Mouse (Mus musculus): ENCODE measurements around the gene Etv2. TPM values are rescaled to one million over a fixed set of nuclear protein-coding genes. Genes with fewer than 3 reads are reported as not detected.

The Etv2 gene
- total and polyA plus RNA-seq, 3 experiments, result not detected

- DNase-seq, result peak; percentile 99
Observed at GRCm38 (mm10) chr7:30588676-30589434, 46.8 kb downstream of the Etv2 start, which contains the start of gene Kmt2b. TSS of gene Kmt2b (minus strand) at chr7:30588726.

- DNase-seq, result peak; percentile 73
Observed at GRCm38 (mm10) chr7:30587842-30588667, 47.6 kb downstream of the Etv2 start.

- no peak for DNase-seq
Observed at GRCm38 (mm10) chr7:30586455-30587020, 49.1 kb downstream of the Etv2 start.

GRCm38 (mm10) chr7:30585170-30585569 is 50.5 kb downstream of the Etv2 start:
- no peak for DNase-seq

GRCm38 (mm10) chr7:30584339-30584738 is 51.3 kb downstream of the Etv2 start:
- DNase-seq, result no peak

Small RNA genes lying within 50 kb of the gene (microRNA-seq; reads per million reads assigned to microRNA genes)
- gene Mir3569, result 0.41 to 0.66 reads per million in 2 experiments

Other genes starting within 250 kb of the Etv2 start
Only the 30 nearest of the 33 such genes appear.
- gene Hcst, start 216.0 kb downstream of the Etv2 start, total RNA-seq (2021), result 1 to 10 TPM; 1.2 to 2.0 TPM
- gene Hcst, start 216.0 kb downstream of the Etv2 start, polyA plus RNA-seq (2012; rRNA removed), result 6.3 and 7.9 TPM in 2 replicates
- gene Nfkbid, start 214.1 kb downstream of the Etv2 start, total RNA-seq (2021), result 1 to 10 TPM; 1.1 to 1.3 TPM
- gene Nfkbid, start 214.1 kb downstream of the Etv2 start, polyA plus RNA-seq (2012; rRNA removed), result 3.7 and 4.1 TPM in 2 replicates
- gene Aplp1, start 190.3 kb downstream of the Etv2 start, total RNA-seq (2021), result 10 to 100 TPM; 22.7 to 43.2 TPM
- gene Aplp1, start 190.3 kb downstream of the Etv2 start, polyA plus RNA-seq (2012; rRNA removed), result 37.7 and 54.1 TPM in 2 replicates
- not detected for gene Kirrel2, start 178.2 kb downstream of the Etv2 start, total RNA-seq (2021)
- gene Kirrel2, start 178.2 kb downstream of the Etv2 start, polyA plus RNA-seq (2012; rRNA removed), result not detected in 2 replicates
- gene Nphs1, start 177.5 kb downstream of the Etv2 start, total RNA-seq (2021), result not detected
- not detected in 2 replicates for gene Nphs1, start 177.5 kb downstream of the Etv2 start, polyA plus RNA-seq (2012; rRNA removed)
- under 1 TPM in 1 of 2 experiments, not detected in 1; 0.86 TPM for gene Prodh2, start 142.2 kb downstream of the Etv2 start, total RNA-seq (2021)
- gene Prodh2, start 142.2 kb downstream of the Etv2 start, polyA plus RNA-seq (2012; rRNA removed), result 0.10 TPM in 1 of 2 replicates, not detected in the other
- 1 to 10 TPM; 2.2 to 3.1 TPM for gene Arhgap33, start 100.8 kb downstream of the Etv2 start, total RNA-seq (2021)
- gene Arhgap33, start 100.8 kb downstream of the Etv2 start, polyA plus RNA-seq (2012; rRNA removed), result 20.3 and 23.2 TPM in 2 replicates
- gene Hspb6, start 83.7 kb downstream of the Etv2 start, total RNA-seq (2021), result 10 to 100 TPM; 22.4 to 38.7 TPM
- 96.2 and 110 TPM in 2 replicates for gene Hspb6, start 83.7 kb downstream of the Etv2 start, polyA plus RNA-seq (2012; rRNA removed)
- gene Proser3, start 83.6 kb downstream of the Etv2 start, total RNA-seq (2021), result 1 to 10 TPM; 6.8 to 7.0 TPM
- 10.4 and 10.8 TPM in 2 replicates for gene Proser3, start 83.6 kb downstream of the Etv2 start, polyA plus RNA-seq (2012; rRNA removed)
- gene Lin37, start 76.0 kb downstream of the Etv2 start, total RNA-seq (2021), result 10 to 100 TPM; 43.7 to 71.4 TPM
- gene Lin37, start 76.0 kb downstream of the Etv2 start, polyA plus RNA-seq (2012; rRNA removed), result 47.5 and 53.5 TPM in 2 replicates
- gene U2af1l4, start 72.6 kb downstream of the Etv2 start, total RNA-seq (2021), result 10 to 100 TPM; 73.3 to 92.5 TPM
- 80.1 and 92.3 TPM in 2 replicates for gene U2af1l4, start 72.6 kb downstream of the Etv2 start, polyA plus RNA-seq (2012; rRNA removed)
- 1 to 10 TPM; 3.6 to 4.8 TPM for gene Gm49396, start 72.5 kb downstream of the Etv2 start, total RNA-seq (2021)
- gene Gm49396, start 72.5 kb downstream of the Etv2 start, polyA plus RNA-seq (2012; rRNA removed), result 0.93 and 1.7 TPM in 2 replicates
- gene Psenen, start 72.2 kb downstream of the Etv2 start, total RNA-seq (2021), result 100 to 1,000 TPM; 185 to 190 TPM
- gene Psenen, start 72.2 kb downstream of the Etv2 start, polyA plus RNA-seq (2012; rRNA removed), result 88.6 and 123 TPM in 2 replicates
- 1 to 10 TPM; 3.0 to 3.8 TPM for gene Igflr1, start 70.4 kb downstream of the Etv2 start, total RNA-seq (2021)
- 6.9 and 10.1 TPM in 2 replicates for gene Igflr1, start 70.4 kb downstream of the Etv2 start, polyA plus RNA-seq (2012; rRNA removed)
- 10 to 100 TPM; 28.5 to 41.4 TPM for gene Kmt2b, start 47.1 kb downstream of the Etv2 start, total RNA-seq (2021)
- gene Kmt2b, start 47.1 kb downstream of the Etv2 start, polyA plus RNA-seq (2012; rRNA removed), result 50.2 and 50.4 TPM in 2 replicates
- gene Zbtb32, start 36.9 kb downstream of the Etv2 start, total RNA-seq (2021), result under 1 TPM in 1 of 2 experiments, not detected in 1; 0.46 TPM
- 0.44 and 0.45 TPM in 2 replicates for gene Zbtb32, start 36.9 kb downstream of the Etv2 start, polyA plus RNA-seq (2012; rRNA removed)
- under 1 TPM in 1 of 2 experiments, not detected in 1; 0.21 TPM for gene Upk1a, start 23.0 kb downstream of the Etv2 start, total RNA-seq (2021)
- gene Upk1a, start 23.0 kb downstream of the Etv2 start, polyA plus RNA-seq (2012; rRNA removed), result 1.3 and 1.5 TPM in 2 replicates
- 1,000 to 10,000 TPM; 1,292 to 2,642 TPM for gene Cox6b1, start 9.7 kb downstream of the Etv2 start, total RNA-seq (2021)
- 223 and 275 TPM in 2 replicates for gene Cox6b1, start 9.7 kb downstream of the Etv2 start, polyA plus RNA-seq (2012; rRNA removed)
- gene Rbm42, start 14.5 kb upstream of the Etv2 start, total RNA-seq (2021), result 10 to 100 TPM; 78.0 to 81.9 TPM
- gene Rbm42, start 14.5 kb upstream of the Etv2 start, polyA plus RNA-seq (2012; rRNA removed), result 125 and 139 TPM in 2 replicates
- 10 to 100 TPM in 1 of 2 experiments, 1 to 10 TPM in 1; 6.2 to 10.7 TPM for gene Haus5, start 29.1 kb upstream of the Etv2 start, total RNA-seq (2021)
- gene Haus5, start 29.1 kb upstream of the Etv2 start, polyA plus RNA-seq (2012; rRNA removed), result 6.3 and 6.9 TPM in 2 replicates
- not detected for gene Pmis2, start 35.8 kb upstream of the Etv2 start, total RNA-seq (2021)
- gene Pmis2, start 35.8 kb upstream of the Etv2 start, polyA plus RNA-seq (2012; rRNA removed), result not detected in 2 replicates
- 1 to 10 TPM; 3.5 to 5.7 TPM for gene 2200002J24Rik, start 63.1 kb upstream of the Etv2 start, total RNA-seq (2021)
- gene 2200002J24Rik, start 63.1 kb upstream of the Etv2 start, polyA plus RNA-seq (2012; rRNA removed), result 12.5 and 12.7 TPM in 2 replicates
- 1 to 10 TPM; 2.0 to 3.0 TPM for gene Atp4a, start 76.4 kb upstream of the Etv2 start, total RNA-seq (2021)
- gene Atp4a, start 76.4 kb upstream of the Etv2 start, polyA plus RNA-seq (2012; rRNA removed), result 3.3 and 3.9 TPM in 2 replicates
- 100 to 1,000 TPM; 193 to 234 TPM for gene Tmem147, start 93.7 kb upstream of the Etv2 start, total RNA-seq (2021)
- gene Tmem147, start 93.7 kb upstream of the Etv2 start, polyA plus RNA-seq (2012; rRNA removed), result 333 and 341 TPM in 2 replicates
- not detected for gene Gapdhs, start 107.8 kb upstream of the Etv2 start, total RNA-seq (2021)
- not detected in 2 replicates for gene Gapdhs, start 107.8 kb upstream of the Etv2 start, polyA plus RNA-seq (2012; rRNA removed)
- gene Sbsn, start 115.6 kb upstream of the Etv2 start, total RNA-seq (2021), result 100 to 1,000 TPM; 269 to 540 TPM
- gene Sbsn, start 115.6 kb upstream of the Etv2 start, polyA plus RNA-seq (2012; rRNA removed), result 71.3 and 81.0 TPM in 2 replicates
- 1 to 10 TPM; 3.9 to 5.9 TPM for gene Dmkn, start 127.9 kb upstream of the Etv2 start, total RNA-seq (2021)
- 3.5 and 7.6 TPM in 2 replicates for gene Dmkn, start 127.9 kb upstream of the Etv2 start, polyA plus RNA-seq (2012; rRNA removed)
- gene Krtdap, start 152.0 kb upstream of the Etv2 start, total RNA-seq (2021), result not detected
- gene Krtdap, start 152.0 kb upstream of the Etv2 start, polyA plus RNA-seq (2012; rRNA removed), result not detected in 2 replicates
- gene Ffar2, start 187.9 kb upstream of the Etv2 start, total RNA-seq (2021), result 1 to 10 TPM; 1.5 to 8.9 TPM
- gene Ffar2, start 187.9 kb upstream of the Etv2 start, polyA plus RNA-seq (2012; rRNA removed), result 5.7 and 16.5 TPM in 2 replicates
- gene Ffar3, start 220.3 kb upstream of the Etv2 start, total RNA-seq (2021), result under 1 TPM; 0.26 to 0.59 TPM
- gene Ffar3, start 220.3 kb upstream of the Etv2 start, polyA plus RNA-seq (2012; rRNA removed), result 0.30 and 1.1 TPM in 2 replicates